Mouse (Mus musculus) kidney, adult 10 weeks (tissue): ENCODE data around the gene Lrrk1. TPM values are rescaled to one million over a fixed set of nuclear protein-coding genes. Genes with fewer than 3 reads are reported as not detected.

ENCODE experiments used
- polyA plus RNA-seq: library from polyadenylated mRNA; stranded (reverse); fragments of 350-450 nt; fragmentation: Illumina TruSeq; extraction: RNeasy Lipid Tissue Mini Kit (QIAGEN cat#74804); gene quantifications from one replicate; pipeline ENCODE4 v1.2.3, GENCODE M21; 2014; ENCODE audit warnings: low read depth, low replicate concordance

Gene Lrrk1
- polyA plus RNA-seq = 2.2 TPM

GRCm38 (mm10) chr7:66387813-66388521 lies at the start of gene Lrrk1:
Gene Lrrk1 (minus strand): TSS chr7:66388350.

GRCm38 (mm10) chr7:66427437-66428161 lies 39.4 kb upstream of the Lrrk1 start, which contains the start of gene Aldh1a3:
Gene Aldh1a3 (minus strand): TSS chr7:66427517.

GRCm38 (mm10) chr7:66365904-66366303 lies 22.2 kb downstream of the Lrrk1 start, which contains the start of gene Gm10974:
Gene Gm10974 (plus strand): TSS chr7:66365905.

Other genes starting within 250 kb of the Lrrk1 start
- not detected for gene Gm10974, start 22.4 kb downstream of the Lrrk1 start, polyA plus RNA-seq
- gene Aldh1a3, start 39.2 kb upstream of the Lrrk1 start, polyA plus RNA-seq = 8.6 TPM